In genomic region chr6:17488291-17488817, GRCm38 (mm10) we compare ENCODE assay signal across 17 mouse cellular contexts.
DNase-seq lines count a peak whose midpoint lies in the region.
"Had no signal": no experiment of that assay in that cellular context is flagged by ENCODE, and none has a peak within 500 bp of the region (broad histone marks: within the 10 kb centered on the region; RNA-seq: fewer than 3 reads in every experiment).

No protein-coding gene starts in this region.

- DNase-seq in kidney, adult 9 months, result peak; percentile 57
- no peak for DNase-seq in kidney, adult 18-20 months
- DNase-seq in lung, adult 18-20 months, result peak; percentile 29 to 34
- no peak for DNase-seq in lung, postnatal 14 days
- peak; percentile 50 for DNase-seq in lung, postnatal 36 days
- no peak for DNase-seq in lung, postnatal 10 days
- DNase-seq in urinary bladder, postnatal 14 days (ENCODE audit: low spot score), result no peak
- DNase-seq: adrenal gland, postnatal 10 days; adrenal gland, postnatal 36 days; B cell, adult 2 months; cerebellum, adult 18-20 months; cerebellum, adult 9-10 months; cerebellum, postnatal 14 days; forebrain, postnatal 0 days; gastrocnemius, adult 2 months; gastrocnemius, postnatal 14 days; heart, adult 11 months had no signal

Comparison
In these comparisons a context has a peak if more than half of its experiments do, and no peak if none do; other contexts are left out.
1. DNase-seq: peak in kidney, adult 9 months (single experiment), lung, adult 18-20 months (2 of 2) and lung, postnatal 36 days (single experiment); none in kidney, adult 18-20 months (single experiment), lung, postnatal 14 days (single experiment), lung, postnatal 10 days (single experiment) and urinary bladder, postnatal 14 days (single experiment).